Mouse (Mus musculus) C2C12 (cell line): Measurements from ENCODE around the gene Vax2.

Experiments
- CTCF ChIP-seq: IDR thresholded peaks from one replicate; pipeline ENCODE4 v1.5.1; 2011; ENCODE audit not compliant: control insufficient read depth, insufficient read depth, insufficient read length
- USF1 ChIP-seq: IDR thresholded peaks from one replicate; pipeline ENCODE4 v1.6.1; 2011; ENCODE audit warnings: low read depth, mild to moderate bottlenecking, control low read depth, moderate library complexity

- TF ChIP-seq USF1 (no peak), CTCF (no peak)
Observed at GRCm38 (mm10) chr6:83696684-83697083, 14.4 kb upstream of the Vax2 start.
